Mouse (Mus musculus) layer of hippocampus, postnatal 25 days (tissue): Measurements from ENCODE around the gene Galnt7. TPM values are rescaled to one million over a fixed set of nuclear protein-coding genes. Genes with fewer than 3 reads are reported as not detected.

Experiments used
- DNase-seq, 2 experiments: peaks; one replicate each; pipeline ENCODE4 v3.0.0; 2022; ENCODE audit warnings: mixed read lengths in 2 of 2, low spot score in 1 of 2; ENCODE audit errors: extremely low spot score in 1 of 2
- total RNA-seq, 2 experiments: library from RNA; stranded (reverse); gene quantifications; 2 replicates each; pipeline ENCODE4 v1.2.3; 2021

The Galnt7 gene
- total RNA-seq: 10 to 100 TPM in 1 of 2 experiments, 1 to 10 TPM in 1; 9.1 to 10.5 TPM

GRCm38 (mm10) chr8:57652456-57653055 is at the start of gene Galnt7:
Gene Galnt7, minus strand, starts transcription at chr8:57653032.
- DNase-seq: peak; percentile 38 to 41

GRCm38 (mm10) chr8:57688633-57689032 is 35.8 kb upstream of the Galnt7 start:
- no peak for DNase-seq

GRCm38 (mm10) chr8:57685803-57686202 is 33.0 kb upstream of the Galnt7 start:
- DNase-seq: no peak

DNA sequence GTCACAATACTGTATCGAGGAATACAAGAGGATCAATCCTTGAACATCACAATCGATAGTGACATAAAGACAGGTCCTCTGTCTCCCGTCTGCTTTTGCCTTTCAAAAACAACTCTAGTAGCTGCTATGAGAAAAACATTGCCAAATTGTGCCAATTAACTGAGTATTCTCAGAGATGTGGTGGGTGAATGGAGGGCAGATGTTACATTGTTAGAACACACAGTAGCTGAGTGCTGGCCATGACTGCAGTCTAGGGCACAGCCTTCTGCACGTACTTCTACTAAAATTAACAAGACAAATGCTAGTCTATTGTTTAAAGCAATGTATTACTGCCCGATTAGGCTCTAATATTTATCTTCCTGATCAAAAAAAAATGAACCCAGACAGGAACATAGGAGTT is 27.2 kb upstream of the Galnt7 start:
- DNase-seq: no peak

DNA sequence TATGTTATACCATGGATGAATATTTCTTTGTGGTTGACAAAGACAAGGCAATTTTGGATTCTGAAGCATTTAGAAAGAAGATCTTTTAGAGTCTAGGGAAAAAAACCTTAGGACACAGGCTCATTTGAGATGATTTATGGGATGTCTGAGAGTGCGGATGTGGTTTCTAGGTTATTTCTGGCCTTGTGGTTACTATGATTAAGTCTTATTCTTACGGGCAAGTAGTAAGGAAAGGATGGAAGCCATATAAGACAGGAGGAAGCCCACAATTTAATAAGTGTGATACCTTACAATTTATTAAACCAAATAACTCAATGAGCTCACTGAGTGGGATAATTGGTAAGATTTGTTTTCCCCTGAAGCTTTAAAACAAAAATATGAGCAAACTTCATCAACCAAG is 11.3 kb upstream of the Galnt7 start:
- no peak for DNase-seq

DNA sequence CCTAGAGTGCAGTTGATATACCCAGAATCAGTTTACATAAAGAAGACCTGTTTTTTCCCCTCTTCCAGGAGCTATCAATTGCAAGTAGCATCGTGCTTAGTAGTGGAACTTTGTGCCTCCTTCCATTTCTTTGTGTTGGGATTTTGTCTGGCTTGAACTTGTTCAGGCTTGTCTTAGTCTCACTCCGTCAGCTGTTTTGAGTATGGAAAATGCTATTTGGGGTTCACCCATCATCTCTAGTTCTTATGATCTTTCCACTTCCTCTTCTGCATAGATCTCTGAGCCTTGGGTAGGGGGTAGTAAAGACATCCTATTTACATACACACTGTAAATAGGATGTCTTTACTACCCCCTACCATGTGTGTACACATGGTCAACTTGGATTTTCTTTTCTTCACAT is 7.2 kb upstream of the Galnt7 start:
- no peak for DNase-seq

DNA sequence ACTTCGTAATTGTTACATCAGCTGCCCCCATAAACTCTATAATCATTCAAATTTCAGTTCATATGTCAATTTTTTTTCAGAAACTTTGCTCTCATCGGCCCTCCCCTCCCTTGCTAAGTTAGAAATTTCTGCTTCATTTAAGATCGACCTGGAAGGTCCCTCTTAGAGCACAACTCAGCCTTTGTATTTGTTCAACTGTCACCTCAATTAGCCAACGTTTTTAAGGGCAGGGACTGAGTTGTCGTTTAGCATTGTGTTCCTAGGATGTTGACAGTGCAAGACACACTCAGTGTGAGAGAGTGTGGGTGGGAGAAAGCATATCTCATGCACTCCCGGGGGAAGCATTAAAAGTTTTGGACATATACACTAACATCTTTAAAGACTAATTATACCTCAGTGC is 3.6 kb upstream of the Galnt7 start:
- no peak for DNase-seq

- DNase-seq: no peak
Observed at GRCm38 (mm10) chr8:57654146-57654545, 1.3 kb upstream of the Galnt7 start.

GRCm38 (mm10) chr8:57653768-57654125 is 915 bp upstream of the Galnt7 start:
- DNase-seq: no peak

DNA sequence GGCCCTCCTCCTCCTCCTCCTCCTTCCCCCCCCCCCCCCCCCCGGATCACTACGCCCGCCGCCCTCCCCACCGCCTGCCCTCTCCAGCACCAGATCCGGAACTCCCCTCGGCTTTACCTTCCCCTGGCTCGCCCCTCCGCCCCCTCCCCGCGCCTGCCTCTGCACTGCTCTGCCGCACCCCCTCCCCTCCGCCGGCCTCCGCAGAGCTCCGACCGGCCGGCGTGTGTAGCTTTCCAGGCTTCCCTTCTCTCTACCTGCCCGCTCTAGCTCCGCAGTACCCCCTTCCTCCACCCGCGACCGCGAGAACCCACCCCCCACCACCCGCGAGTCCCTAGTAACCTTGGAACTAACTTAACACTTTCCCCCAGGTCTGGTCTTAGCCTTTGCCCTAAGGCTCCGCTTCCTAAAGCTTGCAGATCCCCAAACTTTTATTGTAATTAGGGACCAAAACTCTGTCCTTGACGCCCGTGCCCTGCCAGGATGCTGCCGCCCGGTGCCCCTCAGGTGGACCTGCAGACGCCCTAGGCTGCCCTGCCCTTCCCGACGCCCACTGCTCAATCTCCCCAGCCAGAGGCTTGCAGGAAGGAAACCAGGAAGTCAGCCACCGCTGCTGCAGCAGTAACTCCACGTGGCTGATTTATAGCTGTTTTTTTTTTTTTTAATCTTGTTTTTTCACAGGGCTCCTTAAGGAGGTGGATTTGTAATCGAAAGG is 380 bp upstream of the Galnt7 start:
- peak; percentile 8 to 16 for DNase-seq

DNA sequence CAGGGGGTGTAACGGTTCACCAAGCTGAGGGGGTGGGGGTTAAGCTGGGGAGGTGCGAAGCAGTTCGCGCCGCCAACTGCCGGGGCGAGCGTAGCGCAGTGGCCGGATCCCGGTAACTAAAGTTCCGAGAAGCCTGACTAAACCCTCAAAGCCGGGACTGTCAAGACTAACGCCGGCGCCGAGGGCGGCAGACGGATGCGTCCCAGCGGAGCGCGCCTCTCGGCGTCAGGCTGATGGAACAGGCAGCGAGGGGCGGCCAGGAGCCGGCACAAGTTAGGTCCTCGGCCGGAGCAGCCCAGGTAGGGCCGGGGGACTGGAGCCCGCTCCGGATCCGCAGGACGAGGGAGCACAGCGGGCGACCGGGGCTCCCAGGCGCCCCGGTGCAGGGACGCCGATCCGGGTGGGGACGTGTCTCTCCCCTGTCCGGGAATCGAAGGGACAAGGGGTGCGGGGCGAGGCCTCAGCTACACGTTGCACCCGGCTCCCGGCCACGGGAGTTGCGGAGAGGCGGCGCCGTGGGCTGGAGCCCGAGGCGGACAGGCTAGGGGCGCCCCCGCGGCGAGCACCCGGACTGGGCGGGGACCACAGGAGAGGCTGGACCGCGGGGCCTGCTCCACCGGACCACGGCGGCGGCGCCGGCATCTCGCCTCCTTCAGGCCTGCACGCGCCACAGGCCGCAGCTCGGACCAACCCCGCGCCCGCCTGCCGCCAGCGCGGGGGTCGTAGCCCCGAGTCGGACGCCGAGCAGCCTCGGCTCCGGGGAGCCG is 960 bp downstream of the Galnt7 start:
- DNase-seq: peak; percentile 31 to 60

- DNase-seq: no peak
Observed at GRCm38 (mm10) chr8:57651357-57651688, 1.5 kb downstream of the Galnt7 start.

- no peak for DNase-seq
Observed at GRCm38 (mm10) chr8:57650216-57650615, 2.6 kb downstream of the Galnt7 start.

GRCm38 (mm10) chr8:57647566-57647965 is 5.3 kb downstream of the Galnt7 start:
- DNase-seq: no peak

- no peak for DNase-seq
Observed at GRCm38 (mm10) chr8:57644281-57644680, 8.6 kb downstream of the Galnt7 start.

DNA sequence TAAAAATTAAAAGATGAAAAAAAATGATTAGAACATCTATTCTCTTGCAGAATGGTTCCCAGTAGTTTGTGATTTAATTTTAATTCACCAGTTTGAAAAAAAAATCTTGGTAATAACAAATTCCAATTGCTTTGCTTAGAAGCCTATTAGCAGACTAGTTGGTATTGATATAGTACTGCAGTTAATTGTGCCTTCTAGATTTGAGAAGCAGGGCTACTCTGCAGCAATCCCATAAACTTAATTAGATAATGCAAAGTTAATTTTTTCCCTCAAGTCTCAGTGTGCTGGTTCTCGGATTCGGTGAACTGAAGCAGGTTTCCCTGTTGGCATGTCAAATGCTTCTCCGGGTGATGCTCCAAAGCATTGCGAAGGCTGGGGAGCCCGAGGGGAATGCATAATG is 10.1 kb downstream of the Galnt7 start:
- no peak for DNase-seq

DNA sequence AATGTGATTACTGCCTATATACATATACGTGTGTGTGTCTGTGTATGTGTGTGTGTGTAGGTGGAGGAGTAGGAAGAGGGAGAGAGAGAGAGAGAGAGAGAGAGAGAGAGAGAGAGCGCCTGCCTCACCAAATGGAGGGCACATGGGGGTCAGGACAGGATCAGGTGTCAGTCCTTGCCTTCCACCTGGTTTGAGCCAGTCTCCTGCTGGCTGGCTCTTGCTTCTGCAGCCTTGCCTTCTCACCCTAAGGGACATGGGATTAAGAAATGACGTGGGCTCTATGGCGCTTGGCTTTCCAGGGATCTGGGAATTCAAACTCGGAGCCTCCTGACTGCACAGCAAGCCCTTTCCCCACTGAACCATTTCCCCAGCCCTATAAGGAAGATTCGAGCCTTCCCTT is 13.9 kb downstream of the Galnt7 start:
- DNase-seq: no peak

DNA sequence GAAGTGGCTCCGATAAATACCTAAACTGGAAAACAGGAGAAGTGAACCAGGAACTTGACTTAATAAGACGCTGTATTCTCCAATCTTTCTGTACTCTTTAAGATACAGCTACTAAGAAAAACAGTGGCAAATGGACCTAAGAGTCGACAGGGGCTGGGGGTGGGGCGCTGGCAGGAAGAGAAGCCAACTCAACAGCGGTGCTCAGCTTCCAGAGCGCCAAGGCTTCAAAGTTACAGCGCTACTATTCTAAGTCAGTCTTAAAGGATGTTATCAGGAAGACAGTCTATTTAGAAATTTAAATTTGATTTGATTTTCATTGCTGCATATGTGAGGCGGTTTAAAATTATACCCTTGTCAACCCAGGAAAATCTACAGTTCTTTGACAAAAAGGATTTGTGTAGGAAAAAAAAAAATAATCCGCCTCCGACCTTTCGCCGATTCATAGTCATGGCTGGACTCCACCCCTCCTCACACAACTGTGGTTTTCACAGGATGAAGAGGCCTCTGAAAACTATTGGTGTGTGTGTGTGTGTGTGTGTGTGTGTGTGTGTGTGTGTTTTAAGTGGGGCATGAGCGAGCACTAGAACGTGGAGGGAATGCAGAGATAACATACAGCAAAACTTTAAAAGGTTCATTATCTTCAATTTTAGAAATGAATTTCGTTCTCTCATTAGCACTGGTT is 15.1 kb downstream of the Galnt7 start:
- DNase-seq: no peak

DNA sequence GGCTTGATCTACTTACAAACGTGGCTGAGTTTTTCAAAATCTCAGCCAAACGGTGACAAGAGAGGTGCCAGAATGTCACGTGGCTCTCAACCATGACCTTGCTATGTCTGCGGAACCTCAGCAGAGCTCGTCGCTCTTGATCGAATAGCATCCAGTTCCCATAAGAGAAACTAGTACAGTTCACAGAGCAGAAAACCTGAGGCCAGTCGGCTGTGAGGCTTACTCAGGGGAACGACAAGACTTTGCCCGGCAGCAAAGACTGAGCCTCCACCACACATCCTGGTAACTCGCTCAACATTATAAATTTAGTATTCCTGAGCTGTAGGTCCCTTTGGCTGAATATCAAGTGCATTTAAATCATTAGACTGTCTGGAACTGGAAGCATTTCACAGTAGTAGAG is 16.1 kb downstream of the Galnt7 start:
- no peak for DNase-seq

GRCm38 (mm10) chr8:57636281-57636680 is 16.6 kb downstream of the Galnt7 start:
- DNase-seq: no peak

DNA sequence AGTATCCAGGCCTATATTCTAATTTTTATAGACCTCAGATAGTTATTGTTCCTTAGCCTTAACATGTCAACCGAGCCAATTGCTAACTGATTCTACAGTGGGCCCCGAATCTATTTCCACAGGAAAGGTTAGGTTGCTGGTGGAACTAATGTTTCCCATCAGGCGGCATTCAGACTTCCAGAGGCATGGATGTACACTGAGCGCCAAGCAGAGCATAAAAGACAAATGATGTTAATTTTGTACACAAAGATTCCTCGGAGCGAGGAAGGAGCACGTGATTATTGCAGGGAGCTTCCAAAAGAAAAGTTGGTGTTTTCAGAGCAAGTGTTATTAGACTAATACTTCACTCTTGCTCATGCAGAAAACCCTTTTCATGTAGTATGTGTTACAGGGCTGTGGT is 21.1 kb downstream of the Galnt7 start:
- no peak for DNase-seq
